In genomic region chr8:48177406-48177805, GRCm38 (mm10) we compare ENCODE assay signal across 14 mouse cellular contexts.
"Had no signal": no experiment of that assay in that cellular context is flagged by ENCODE, and none has a peak within 500 bp of the region (broad histone marks: within the 10 kb centered on the region; RNA-seq: fewer than 3 reads in every experiment).

No protein-coding gene starts in this region.

- H3K9me3 ChIP-seq: limb, embryonic 15.5 days; liver, embryonic 12.5 days; neural tube, embryonic 15.5 days had no signal

- H3K27me3 ChIP-seq: limb, embryonic 15.5 days; liver, embryonic 12.5 days; neural tube, embryonic 15.5 days had no signal

- H3K27ac ChIP-seq: left cerebral cortex, adult 2 months; limb, embryonic 15.5 days; liver, embryonic 12.5 days; neural tube, embryonic 15.5 days had no signal

- H3K36me3 ChIP-seq: limb, embryonic 15.5 days; liver, embryonic 12.5 days; neural tube, embryonic 15.5 days had no signal

- H3K4me2 ChIP-seq: limb, embryonic 15.5 days; liver, embryonic 12.5 days; lung, embryonic 14.5 days; midbrain, embryonic 11.5 days; neural tube, embryonic 15.5 days had no signal

- H3K9ac ChIP-seq: limb, embryonic 15.5 days; liver, embryonic 12.5 days; lung, embryonic 14.5 days; neural tube, embryonic 15.5 days had no signal

- H3K4me1 ChIP-seq: limb, embryonic 15.5 days; liver, embryonic 12.5 days had no signal

- DNase-seq: kidney, postnatal 10 days; kidney, postnatal 4 days; lung, embryonic 14.5 days; lung, postnatal 10 days; lung, postnatal 4 days; right cerebral cortex, adult 18-20 months; right cerebral cortex, postnatal 25 days; thymus, postnatal 36 days had no signal

- H3K4me3 ChIP-seq: left cerebral cortex, adult 2 months; limb, embryonic 15.5 days; liver, embryonic 12.5 days; myocyte; neural tube, embryonic 15.5 days had no signal

- ATAC-seq: liver, embryonic 12.5 days had no signal
